Mouse (Mus musculus) myocyte (in vitro differentiated cells): ENCODE measurements at regions not wholly inside any gene's neighbourhood (a gene's known extent, or its start where the extent isn't known, plus 50 kb on each side); places are given as distances from the start of the nearest gene placed in this dataset.

Source experiments
- CEBPB ChIP-seq: IDR thresholded peaks from 2 replicates; pipeline ENCODE4 v1.6.1; 2011; ENCODE audit warnings: mild to moderate bottlenecking, moderate library complexity; ENCODE audit not compliant: poor library complexity, insufficient read depth, severe bottlenecking
- MAX ChIP-seq: IDR thresholded peaks from one replicate; pipeline ENCODE4 v1.6.1; 2011; ENCODE audit warnings: low read depth, mild to moderate bottlenecking, control low read depth
- MYOG ChIP-seq, 3 experiments: IDR thresholded peaks; one replicate each; pipeline ENCODE4 v1.6.1; 2011; ENCODE audit warnings: control low read depth in 2 of 3, low read depth in 2 of 3, mild to moderate bottlenecking in 2 of 3; ENCODE audit not compliant: insufficient read length in 2 of 3, control insufficient read depth in 1 of 3, insufficient read depth in 1 of 3
- POLR2A ChIP-seq: IDR thresholded peaks from one replicate; pipeline ENCODE4 v1.6.1; 2011; ENCODE audit warnings: low read depth, mild to moderate bottlenecking, control low read depth, moderate library complexity; ENCODE audit not compliant: insufficient read length
- POLR2AphosphoS2 ChIP-seq: IDR thresholded peaks from one replicate; pipeline ENCODE4 v1.6.1; 2011; ENCODE audit warnings: low read depth, control low read depth; ENCODE audit not compliant: insufficient read length
- REST ChIP-seq: IDR thresholded peaks from one replicate; pipeline ENCODE4 v1.6.1; 2011; ENCODE audit warnings: mild to moderate bottlenecking, control low read depth, moderate library complexity; ENCODE audit not compliant: insufficient read depth, insufficient read length
- SRF ChIP-seq: IDR thresholded peaks from one replicate; pipeline ENCODE4 v1.6.1; 2011; ENCODE audit warnings: low read depth; ENCODE audit not compliant: control insufficient read depth, insufficient read length
- TCF12 ChIP-seq: IDR thresholded peaks from one replicate; pipeline ENCODE4 v1.6.1; 2011; ENCODE audit warnings: mild to moderate bottlenecking, control low read depth; ENCODE audit not compliant: poor library complexity, insufficient read depth, severe bottlenecking
- TCF3 ChIP-seq: IDR thresholded peaks from one replicate; pipeline ENCODE4 v1.6.1; 2011; ENCODE audit warnings: low read depth, control low read depth; ENCODE audit not compliant: insufficient read length
- USF1 ChIP-seq: IDR thresholded peaks from one replicate; pipeline ENCODE4 v1.6.1; 2011; ENCODE audit warnings: low read depth, mild to moderate bottlenecking, control low read depth, moderate library complexity

GRCm38 (mm10) chr4:131217083-131217482 lies 272.9 kb downstream of the Matn1 start:
- no peak for TF ChIP-seq POLR2AphosphoS2
- no peak for TF ChIP-seq REST
- no peak for TF ChIP-seq POLR2A
- TF ChIP-seq TCF12 = no peak
- no peak for TF ChIP-seq CEBPB
- no peak for TF ChIP-seq TCF3
- no peak for TF ChIP-seq MYOG (IDR thresholded peaks at IDR 0.05; ENCODE audit: control insufficient read depth in 1 of 3, insufficient read depth in 1 of 3, insufficient read length in 2 of 3, low read depth in 2 of 3)
- TF ChIP-seq MAX = no peak
- TF ChIP-seq USF1 = no peak
- no peak for TF ChIP-seq SRF
